Mouse (Mus musculus): ENCODE measurements around the gene 4930595M18Rik. TPM values are rescaled to one million over a fixed set of nuclear protein-coding genes. Genes with fewer than 3 reads are reported as not detected.

4930595M18Rik gene
- total RNA-seq (2015) (not detected in 2 replicates), total RNA-seq (2017) (not detected in 2 replicates)

DNA sequence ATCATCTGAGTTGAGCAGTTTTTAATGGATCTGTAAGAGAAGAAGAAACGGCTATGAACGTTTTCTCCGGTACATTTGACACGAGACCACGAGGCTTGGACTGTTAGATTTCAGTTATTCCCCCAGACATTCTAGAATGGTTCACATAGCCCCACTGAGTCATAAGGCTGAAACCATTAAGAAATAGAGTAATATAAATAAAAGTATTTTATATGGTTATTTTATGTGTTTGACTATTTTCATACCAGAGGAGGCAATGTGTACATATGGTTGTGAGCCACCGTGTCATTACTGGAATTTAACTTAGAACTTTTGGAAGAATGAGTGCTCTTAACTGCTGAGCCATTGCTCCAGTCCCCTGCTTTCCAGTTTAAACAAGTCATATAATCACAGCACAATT lies at the start of gene 4930595M18Rik:
4930595M18Rik (minus strand) TSS at position 101 of the 400 bp plus-strand sequence.
- ATAC-seq (replicated peaks; ENCODE audit: poor library complexity), result no peak

DNA sequence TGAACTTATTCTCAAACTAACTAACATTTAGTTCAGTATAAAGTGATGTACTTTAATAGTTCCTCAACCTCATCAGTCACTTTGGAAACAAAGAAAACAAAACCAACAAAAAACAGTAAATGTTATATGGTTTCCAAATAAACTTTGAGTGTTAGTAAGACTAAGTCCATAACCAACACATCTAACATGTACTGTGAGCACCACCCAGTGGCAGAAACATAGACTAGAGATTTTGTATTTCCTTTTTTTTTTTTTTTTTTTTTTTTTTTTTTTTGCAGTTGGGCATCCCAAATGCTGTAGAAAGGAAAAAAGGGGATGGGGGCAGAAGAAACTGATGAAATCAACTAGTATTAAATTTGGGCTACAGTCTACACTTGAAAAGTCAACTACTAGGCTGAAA lies 14.6 kb upstream of the 4930595M18Rik start:
- ATAC-seq (replicated peaks; ENCODE audit: poor library complexity), result no peak

Measured in megakaryocyte progenitor cell, adult 5-6 weeks (primary cell).